Mouse (Mus musculus) embryonic facial prominence, embryonic 14.5 days (tissue): ENCODE measurements around the gene Gtpbp1. TPM values are rescaled to one million over a fixed set of nuclear protein-coding genes. Genes with fewer than 3 reads are reported as not detected.

ENCODE experiments used
- ATAC-seq: fragments of 200-750 bp; cut with Nextera tagmentation; 2 replicates; pipeline ENCODE4 v1.8.0; 2017; ENCODE audit warnings: low read depth, moderate number of reproducible peaks, moderate TSS enrichment
- DNase-seq: peaks from one replicate; pipeline ENCODE4 v3.0.0-alpha.2; 2015; ENCODE audit warnings: low spot score
- H3K27ac ChIP-seq: fragments of 300-500 bp; sonication (generic); replicated peaks from 2 replicates; pipeline ENCODE4 v1.5.1; 2014; ENCODE audit warnings: low read depth, mild to moderate bottlenecking, low read length, moderate library complexity
- H3K27me3 ChIP-seq: fragments of 300-500 bp; sonication (generic); replicated peaks from 2 replicates; pipeline ENCODE4 v1.6.1; 2014; ENCODE audit warnings: low read length; ENCODE audit not compliant: control insufficient read depth, insufficient read depth
- H3K36me3 ChIP-seq: fragments of 300-500 bp; sonication (generic); 2 replicates; pipeline ENCODE4 v1.6.1; 2014; ENCODE audit warnings: low read length, mixed read lengths; ENCODE audit not compliant: control insufficient read depth, insufficient read depth
- H3K4me1 ChIP-seq: fragments of 300-500 bp; sonication (generic); 2 replicates; pipeline ENCODE4 v1.6.1; 2014; ENCODE audit warnings: antibody characterized with exemption, low read length; ENCODE audit not compliant: control insufficient read depth, insufficient read depth
- H3K4me2 ChIP-seq: fragments of 300-500 bp; sonication (generic); 2 replicates; pipeline ENCODE4 v1.6.1; 2014; ENCODE audit warnings: low read depth, mild to moderate bottlenecking, low read length, moderate library complexity, mixed read lengths
- H3K4me3 ChIP-seq: fragments of 300-500 bp; sonication (generic); 2 replicates; pipeline ENCODE4 v1.5.1; 2014; ENCODE audit warnings: low read depth, mild to moderate bottlenecking, low read length
- H3K9ac ChIP-seq: fragments of 300-500 bp; sonication (generic); 2 replicates; pipeline ENCODE4 v1.6.1; 2014; ENCODE audit warnings: low read depth, mild to moderate bottlenecking, low read length, moderate library complexity, mixed read lengths
- H3K9me3 ChIP-seq: fragments of 300-500 bp; sonication (generic); 2 replicates; pipeline ENCODE4 v1.6.1; 2016; ENCODE audit warnings: low read length; ENCODE audit not compliant: control insufficient read depth
- WGBS: fragments of 180-500 bp; shearing (Covaris S2); extraction: QIAGEN DNeasy Blood & Tissue Kit; methylation state at CpG from one replicate; pipeline ENCODE4 v1.1.7; 2014; 5-methylcytosine and 5-hydroxymethylcytosine counted together
- polyA plus RNA-seq: library from polyadenylated mRNA; unstranded; fragments of >200 nt; fragmentation: Nextera tagmentation; extraction: Ambion mirVana; gene quantifications from 2 replicates; pipeline ENCODE4 v1.2.1, GENCODE M21; 2014

Gtpbp1 gene
- polyA plus RNA-seq, 1 experiment from 2014 or later: 27.2 TPM

DNA sequence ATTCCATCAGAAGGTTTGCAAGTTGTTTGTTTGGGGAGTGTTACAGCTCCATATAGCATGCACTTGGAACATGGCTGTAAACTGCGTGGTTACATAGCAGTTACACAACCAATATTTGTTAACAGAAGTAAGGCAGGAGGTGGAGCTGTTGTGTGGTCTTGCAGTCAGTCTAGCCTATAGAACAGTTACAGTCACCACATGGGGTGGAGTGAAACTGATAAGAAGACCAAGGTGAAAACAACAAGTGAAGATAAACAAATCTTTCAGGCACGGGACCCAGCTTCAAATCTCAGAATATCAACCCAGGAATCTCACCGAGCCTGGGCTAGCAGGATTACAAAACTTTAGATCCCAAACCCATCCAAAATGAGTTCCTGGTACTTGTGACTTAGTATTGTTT, 50.1 kb downstream of the Gtpbp1 start:
- H3K36me3 ChIP-seq: peaks cover 31% of the 10 kb centered on the region
- peaks cover 11% of the 10 kb centered on the region for H3K4me1 ChIP-seq
- ATAC-seq (no peak), DNase-seq (no peak)
- no peaks in the 10 kb centered on the region for H3K27me3 ChIP-seq
- no peaks in the 10 kb centered on the region for H3K9me3 ChIP-seq
- H3K9ac ChIP-seq: no peak overlapping the region
- WGBS: 74% methylated on average over 3 of the region's 3 CpGs
- no peak overlapping the region for H3K27ac ChIP-seq
- H3K4me2 ChIP-seq: peak overlapping the region; percentile 70
- peak overlapping the region; percentile 97; the same call in 1 of the 2 replicates for H3K4me3 ChIP-seq

DNA sequence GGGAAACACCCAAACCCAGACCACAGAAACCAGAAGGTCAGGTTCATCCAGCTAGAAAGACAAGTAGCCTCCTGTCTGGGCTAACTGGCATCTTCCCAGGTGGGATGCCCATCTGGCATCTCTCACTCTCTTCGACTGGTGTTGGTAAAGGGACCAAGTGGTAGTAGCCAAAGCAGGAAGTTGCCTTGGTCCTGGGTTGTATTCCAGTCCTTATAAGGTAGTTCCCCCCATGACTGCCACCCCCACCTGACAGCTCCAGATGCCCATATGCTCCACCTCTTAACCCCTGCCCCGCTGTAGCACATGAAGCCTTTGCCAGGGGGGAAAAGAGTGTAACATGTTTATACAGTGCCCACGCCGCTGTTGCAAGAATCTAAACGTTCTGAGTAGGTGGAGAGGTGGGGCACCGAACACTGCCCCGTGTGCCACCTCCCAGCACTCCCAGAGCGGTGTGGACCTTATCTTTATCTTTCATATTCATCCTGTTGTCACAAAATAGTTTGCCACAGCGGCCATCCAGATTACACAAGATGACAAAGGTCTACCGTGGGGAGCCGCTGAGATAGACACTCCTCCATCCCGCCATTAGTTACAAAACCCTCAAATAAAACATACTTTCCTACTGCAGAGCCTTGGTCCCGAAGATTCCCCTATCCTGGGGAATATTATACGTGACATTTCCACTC, 50.7 kb downstream of the Gtpbp1 start:
- ATAC-seq (no peak), DNase-seq (no peak)
- H3K4me3 ChIP-seq: peak overlapping the region; percentile 97
- no peaks in the 10 kb centered on the region for H3K27me3 ChIP-seq
- 23% methylated on average over 14 of the region's 14 CpGs for WGBS
- no peaks in the 10 kb centered on the region for H3K9me3 ChIP-seq
- H3K4me1 ChIP-seq: peaks cover 9% of the 10 kb centered on the region
- peak overlapping the region; percentile 24 for H3K27ac ChIP-seq
- peak overlapping the region; percentile 70 for H3K4me2 ChIP-seq
- H3K36me3 ChIP-seq: peaks cover 27% of the 10 kb centered on the region
- H3K9ac ChIP-seq: peak overlapping the region; percentile 91

DNA sequence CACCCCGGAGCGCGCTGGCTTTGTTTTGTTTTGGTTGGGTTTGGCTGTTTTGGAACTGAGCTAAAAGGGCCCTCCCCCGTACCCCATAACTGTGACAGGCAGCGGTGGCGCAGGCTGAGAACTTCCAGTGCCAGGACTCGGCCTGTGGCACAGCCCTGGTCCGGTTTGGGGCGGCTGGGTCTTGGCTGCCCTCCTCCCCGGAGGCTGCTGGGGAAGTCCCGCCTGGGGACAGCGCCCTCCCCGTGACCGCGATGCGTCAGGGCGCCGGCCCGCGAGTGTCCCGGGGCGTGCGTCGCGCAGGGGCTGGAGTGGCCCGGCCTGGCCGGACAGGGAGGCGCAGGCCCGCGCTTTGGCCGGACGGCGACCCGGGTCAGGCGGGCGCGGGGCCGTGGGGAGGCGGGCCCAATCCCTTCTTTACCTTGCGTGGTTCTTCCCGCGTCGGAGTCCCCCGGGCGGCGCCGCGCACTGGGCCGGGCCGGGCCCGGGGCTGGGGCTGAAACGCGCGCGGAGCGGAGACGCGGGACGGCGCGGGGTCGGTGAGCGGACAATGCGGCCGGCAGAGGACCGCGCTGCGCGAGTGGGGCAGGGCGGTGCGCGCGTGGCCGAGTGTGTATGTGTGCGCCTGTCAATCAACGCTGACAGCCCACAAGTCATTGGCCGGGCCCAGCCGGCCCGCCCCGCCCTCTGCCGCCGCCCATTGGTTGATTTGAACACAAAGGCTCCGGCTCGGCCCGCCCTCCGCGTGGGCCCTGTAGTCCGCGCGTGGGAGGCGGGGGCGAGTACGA, 51.5 kb downstream of the Gtpbp1 start, which contains the start of gene Sun2:
Sun2 (minus strand) TSS at position 616 of the 785 bp plus-strand sequence.
- Histone ChIP-seq H3K36me3 (peaks cover 19% of the 10 kb centered on the region), H3K4me3 (peak within 1 kb of the TSS; percentile 97), H3K27me3 (no peaks in the 10 kb centered on the region), H3K9me3 (no peaks in the 10 kb centered on the region), H3K4me2 (peak within 1 kb of the TSS; percentile 70), H3K27ac (peak within 1 kb of the TSS; percentile 24), H3K9ac (peak within 1 kb of the TSS; percentile 91), H3K4me1 (peaks cover 9% of the 10 kb centered on the region)
- WGBS: 2% methylated on average over 34 of the region's 93 CpGs
- peak; percentile 95 for DNase-seq
- ATAC-seq: peak; percentile 93

DNA sequence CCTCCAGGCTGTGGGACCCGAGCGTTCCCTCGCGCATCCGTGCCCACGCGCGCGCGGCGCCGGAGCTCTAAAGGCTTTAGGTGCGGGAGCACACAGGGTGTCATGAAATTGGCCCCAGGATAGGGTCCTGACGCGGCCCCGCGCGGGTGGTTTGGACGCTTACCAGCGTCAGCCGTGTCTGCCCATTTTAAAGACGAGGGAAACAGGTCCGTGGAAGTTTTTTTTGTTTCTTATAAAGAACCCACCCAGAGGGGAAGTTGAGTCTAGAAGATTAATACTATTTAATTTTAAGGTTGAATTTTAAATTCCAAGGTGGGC, 52.0 kb downstream of the Gtpbp1 start:
- peak overlapping the region; percentile 91 for H3K9ac ChIP-seq
- peak overlapping the region; percentile 97 for H3K4me3 ChIP-seq
- peaks cover 14% of the 10 kb centered on the region for H3K36me3 ChIP-seq
- H3K4me2 ChIP-seq: peak overlapping the region; percentile 70
- DNase-seq (no peak), ATAC-seq (no peak; the same call in 1 of the 2 replicates)
- no peaks in the 10 kb centered on the region for H3K9me3 ChIP-seq
- WGBS: 0% methylated on average over 23 of the region's 23 CpGs
- H3K27me3 ChIP-seq: no peaks in the 10 kb centered on the region
- peak overlapping the region; percentile 24; the same call in 1 of the 2 replicates for H3K27ac ChIP-seq
- H3K4me1 ChIP-seq: peaks cover 9% of the 10 kb centered on the region

DNA sequence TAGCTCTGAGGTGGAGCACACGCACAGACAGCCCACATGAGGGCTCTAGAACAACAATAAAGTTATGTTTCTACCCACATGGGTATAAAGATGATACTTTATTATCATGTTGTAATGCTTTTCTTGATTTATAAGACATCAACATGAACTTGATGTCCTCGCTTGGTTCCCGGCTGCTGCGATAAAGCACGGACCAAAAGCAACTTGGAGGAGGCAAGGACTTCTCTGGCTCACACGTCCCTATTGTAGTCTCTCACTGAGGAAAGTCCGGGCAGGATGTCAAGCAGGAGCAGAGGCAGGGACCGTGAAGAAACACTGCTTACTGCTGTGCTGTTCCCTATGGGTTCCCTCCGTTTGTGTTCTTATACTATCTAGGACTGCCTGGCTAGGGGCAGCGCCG, 53.4 kb downstream of the Gtpbp1 start:
- Histone ChIP-seq H3K27ac (no peak overlapping the region), H3K9ac (no peak overlapping the region), H3K4me3 (no peak overlapping the region), H3K36me3 (peaks cover 4% of the 10 kb centered on the region), H3K4me2 (no peak overlapping the region), H3K4me1 (peaks cover 9% of the 10 kb centered on the region), H3K9me3 (no peaks in the 10 kb centered on the region), H3K27me3 (no peaks in the 10 kb centered on the region)
- ATAC-seq: no peak
- 97% methylated on average over 11 of the region's 11 CpGs for WGBS
- DNase-seq: no peak

DNA sequence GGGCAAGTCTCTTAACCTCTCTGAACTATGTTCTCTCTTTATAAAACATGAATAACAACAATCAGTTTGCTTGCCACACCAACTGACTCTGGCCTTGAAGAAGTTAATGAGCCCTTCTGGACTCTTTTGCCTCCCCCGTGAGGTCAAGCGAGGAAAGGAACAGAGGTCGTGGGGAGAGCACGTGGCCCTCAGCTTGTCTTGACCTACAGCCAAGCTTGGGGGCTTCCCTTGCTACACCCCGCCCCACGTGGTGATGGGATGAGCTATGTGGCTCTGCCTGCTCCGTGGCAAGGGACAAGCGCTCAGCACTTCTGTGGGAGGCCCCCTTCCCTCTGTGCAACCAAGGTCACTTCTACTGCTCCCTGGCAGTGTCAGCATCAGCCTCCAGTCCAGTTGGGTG, 54.1 kb downstream of the Gtpbp1 start:
- H3K9ac ChIP-seq: no peak overlapping the region
- H3K9me3 ChIP-seq: no peaks in the 10 kb centered on the region
- H3K4me1 ChIP-seq: peaks cover 9% of the 10 kb centered on the region
- ATAC-seq (no peak), DNase-seq (no peak)
- no peaks in the 10 kb centered on the region for H3K36me3 ChIP-seq
- H3K27ac ChIP-seq: no peak overlapping the region
- H3K27me3 ChIP-seq: no peaks in the 10 kb centered on the region
- no peak overlapping the region for H3K4me2 ChIP-seq
- WGBS: 70% methylated on average over 8 of the region's 8 CpGs
- no peak overlapping the region for H3K4me3 ChIP-seq

DNA sequence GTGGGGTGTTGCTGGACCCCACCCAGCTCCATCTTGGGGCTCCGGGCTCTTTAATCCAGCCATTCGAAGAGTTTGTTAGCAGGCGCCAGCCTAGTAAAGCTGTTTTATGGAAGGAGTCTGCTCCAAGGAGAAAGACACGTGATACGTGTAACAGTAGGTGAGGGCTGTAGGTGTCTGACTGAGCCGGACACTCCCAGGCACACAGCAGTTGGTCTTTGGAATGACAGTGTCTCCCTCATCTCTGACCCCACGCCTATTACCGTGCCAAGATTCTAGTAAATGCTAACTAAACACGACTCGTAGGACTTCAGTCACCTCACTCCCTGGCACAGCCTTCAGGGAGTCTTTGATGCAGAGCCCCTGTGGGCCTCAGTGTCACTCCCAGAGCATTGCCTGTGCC, 54.7 kb downstream of the Gtpbp1 start:
- no peak for ATAC-seq
- Histone ChIP-seq H3K27ac (no peak overlapping the region), H3K36me3 (no peaks in the 10 kb centered on the region), H3K9me3 (no peaks in the 10 kb centered on the region), H3K4me1 (peaks cover 9% of the 10 kb centered on the region), H3K9ac (no peak overlapping the region), H3K27me3 (no peaks in the 10 kb centered on the region), H3K4me2 (no peak overlapping the region), H3K4me3 (no peak overlapping the region)
- no peak for DNase-seq
- WGBS: 81% methylated on average over 10 of the region's 10 CpGs

DNA sequence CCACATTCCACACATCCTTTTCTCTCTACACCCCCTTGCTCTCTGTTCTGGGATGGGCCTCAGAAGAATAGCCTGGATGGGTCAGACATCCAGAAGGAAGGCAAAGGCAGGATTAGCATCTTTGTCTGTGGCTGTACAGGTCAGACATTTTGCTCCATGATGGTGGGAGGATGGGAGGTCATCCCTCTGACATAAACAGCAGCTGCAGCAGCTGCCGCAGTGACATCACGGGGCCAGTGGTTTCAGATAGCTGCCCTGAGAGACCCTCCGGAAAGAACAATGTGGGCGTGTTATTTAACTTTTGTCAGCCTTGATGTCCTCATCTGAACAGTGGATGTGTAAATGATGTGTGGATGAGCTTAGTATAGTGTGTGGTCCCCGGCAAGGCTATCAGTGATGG, 55.2 kb downstream of the Gtpbp1 start:
- Histone ChIP-seq H3K9me3 (no peaks in the 10 kb centered on the region), H3K9ac (no peak overlapping the region), H3K27me3 (no peaks in the 10 kb centered on the region), H3K36me3 (no peaks in the 10 kb centered on the region), H3K4me1 (peaks cover 9% of the 10 kb centered on the region), H3K4me2 (no peak overlapping the region), H3K4me3 (no peak overlapping the region), H3K27ac (no peak overlapping the region)
- DNase-seq (no peak), ATAC-seq (no peak)
- 81% methylated on average over 5 of the region's 5 CpGs for WGBS
